Mouse (Mus musculus): Measurements from ENCODE around the gene Nckap5l.

GRCm38 (mm10) chr15:99470971-99471676, 13.6 kb upstream of the Nckap5l start:
- TF ChIP-seq POLR2A (IDR thresholded peaks at IDR 0.05; ENCODE audit: insufficient read depth, low read depth, low read length) (peak; percentile 46; the same call in 1 of the 2 replicates), CTCF (IDR thresholded peaks at IDR 0.05) (peak; percentile 99; the same call in 1 of the 2 replicates), EP300 (IDR thresholded peaks at IDR 0.05; ENCODE audit: insufficient read depth, low read depth, low read length) (peak; percentile 69; the same call in 1 of the 2 replicates)
